Mouse (Mus musculus): ENCODE results near the gene Pip4p1. TPM values are rescaled to one million over a fixed set of nuclear protein-coding genes. Genes with fewer than 3 reads are reported as not detected.
"Not testable (repeated sequence)": the region's sequence is repeated elsewhere in the genome, so short reads cannot be mapped to it uniquely, and the experiment has no call there.

Pip4p1 gene
- 57.7 and 60.8 TPM in 2 replicates for polyA plus RNA-seq (2015; fragmentation: Nextera tagmentation; extraction: Ambion mirVana)

GRCm38 (mm10) chr14:50930754-50931492 lies at the start of gene Pip4p1, which contains the start of gene Pnp:
Gene Pip4p1 (minus strand): TSS chr14:50930856.
Gene Pnp (plus strand): TSS chr14:50931082.
- Histone ChIP-seq H3K36me3 (ENCODE audit: insufficient read depth, low read length) (peaks cover 29% of the 10 kb centered on the region), H3K27ac (ENCODE audit: low read length) (peak within 1 kb of the TSS; percentile 85), H3K4me1 (ENCODE audit: insufficient read depth, low read length) (peaks cover 19% of the 10 kb centered on the region), H3K4me3 (ENCODE audit: low read length) (peak within 1 kb of the TSS; percentile 86), H3K4me2 (replicated peaks; ENCODE audit: low read depth, low read length) (peak within 1 kb of the TSS; percentile 66), H3K27me3 (ENCODE audit: insufficient read depth, low read length) (no peaks in the 10 kb centered on the region), H3K9ac (replicated peaks; ENCODE audit: low read length) (peak within 1 kb of the TSS; percentile 93), H3K9me3 (ENCODE audit: low read length) (no peaks in the 10 kb centered on the region)
- ATAC-seq (ENCODE audit: low FRiP score, low TSS enrichment), result peak; percentile 100
- under 1% methylated on average over 58 of the region's 68 CpGs for WGBS

GRCm38 (mm10) chr14:50979631-50980030 lies 49.0 kb upstream of the Pip4p1 start:
- Histone ChIP-seq H3K36me3 (ENCODE audit: insufficient read depth, low read length) (no peaks in the 10 kb centered on the region), H3K27ac (ENCODE audit: low read length) (peak overlapping the region; percentile 61; the same call in 1 of the 2 replicates)
- ATAC-seq (ENCODE audit: low FRiP score, low TSS enrichment), result no peak

GRCm38 (mm10) chr14:50978451-50978850 lies 47.8 kb upstream of the Pip4p1 start:
- peaks cover 18% of the 10 kb centered on the region for H3K4me1 ChIP-seq (ENCODE audit: insufficient read depth, low read length)
- 84% methylated on average over 6 of the region's 6 CpGs for WGBS
- not testable (repeated sequence) for H3K27me3 ChIP-seq (ENCODE audit: insufficient read depth, low read length); H3K9ac ChIP-seq (replicated peaks; ENCODE audit: low read length); H3K27ac ChIP-seq (ENCODE audit: low read length); H3K9me3 ChIP-seq (ENCODE audit: low read length); ATAC-seq (ENCODE audit: low FRiP score, low TSS enrichment); H3K36me3 ChIP-seq (ENCODE audit: insufficient read depth, low read length); H3K4me2 ChIP-seq (replicated peaks; ENCODE audit: low read depth, low read length); H3K4me3 ChIP-seq (ENCODE audit: low read length)

More at GRCm38 (mm10) chr14:50979631-50980030, 49.0 kb upstream of the Pip4p1 start:
- Histone ChIP-seq H3K4me1 (ENCODE audit: insufficient read depth, low read length) (peaks cover 18% of the 10 kb centered on the region), H3K27me3 (ENCODE audit: insufficient read depth, low read length) (no peaks in the 10 kb centered on the region), H3K4me3 (ENCODE audit: low read length) (no peak overlapping the region), H3K9me3 (ENCODE audit: low read length) (no peaks in the 10 kb centered on the region), H3K4me2 (replicated peaks; ENCODE audit: low read depth, low read length) (no peak overlapping the region), H3K9ac (replicated peaks; ENCODE audit: low read length) (no peak overlapping the region)

- ATAC-seq (ENCODE audit: low FRiP score, low TSS enrichment), result no peak
- peaks cover 16% of the 10 kb centered on the region for H3K4me1 ChIP-seq (ENCODE audit: insufficient read depth, low read length)
- no peaks in the 10 kb centered on the region for H3K36me3 ChIP-seq (ENCODE audit: insufficient read depth, low read length)
- WGBS, result 14% methylated on average over 9 of the region's 9 CpGs
- 0 out of 2 replicates have a peak overlapping the region, but pooled peaks have one; percentile 14 for H3K4me2 ChIP-seq (replicated peaks; ENCODE audit: low read depth, low read length)
- peak overlapping the region; percentile 13 for H3K9ac ChIP-seq (replicated peaks; ENCODE audit: low read length)
- H3K4me3 ChIP-seq (ENCODE audit: low read length), result no peak overlapping the region
- no peaks in the 10 kb centered on the region for H3K27me3 ChIP-seq (ENCODE audit: insufficient read depth, low read length)
- H3K9me3 ChIP-seq (ENCODE audit: low read length), result no peaks in the 10 kb centered on the region
- no peak overlapping the region for H3K27ac ChIP-seq (ENCODE audit: low read length)
These were observed 46.0 kb upstream of the Pip4p1 start for GRCm38 (mm10) chr14:50976674-50977073.

GRCm38 (mm10) chr14:50975001-50975400 lies 44.3 kb upstream of the Pip4p1 start:
- Histone ChIP-seq H3K4me3 (ENCODE audit: low read length) (no peak overlapping the region), H3K9ac (replicated peaks; ENCODE audit: low read length) (no peak overlapping the region), H3K4me2 (replicated peaks; ENCODE audit: low read depth, low read length) (no peak overlapping the region), H3K9me3 (ENCODE audit: low read length) (no peaks in the 10 kb centered on the region), H3K4me1 (ENCODE audit: insufficient read depth, low read length) (peaks cover 8% of the 10 kb centered on the region; the same call in 1 of the 2 replicates), H3K27me3 (ENCODE audit: insufficient read depth, low read length) (no peaks in the 10 kb centered on the region), H3K36me3 (ENCODE audit: insufficient read depth, low read length) (no peaks in the 10 kb centered on the region), H3K27ac (ENCODE audit: low read length) (no peak overlapping the region)
- no peak for ATAC-seq (ENCODE audit: low FRiP score, low TSS enrichment)
- WGBS, result 64% methylated on average over 5 of the region's 5 CpGs

GRCm38 (mm10) chr14:50973700-50974099 lies 43.0 kb upstream of the Pip4p1 start:
- peaks cover 5% of the 10 kb centered on the region; the same call in 1 of the 2 replicates for H3K4me1 ChIP-seq (ENCODE audit: insufficient read depth, low read length)
- H3K27ac ChIP-seq (ENCODE audit: low read length), result no peak overlapping the region
- no peak for ATAC-seq (ENCODE audit: low FRiP score, low TSS enrichment)
- WGBS, result 37% methylated on average over 4 of the region's 4 CpGs
- H3K4me2 ChIP-seq (replicated peaks; ENCODE audit: low read depth, low read length), result no peak overlapping the region
- H3K36me3 ChIP-seq (ENCODE audit: insufficient read depth, low read length), result no peaks in the 10 kb centered on the region
- H3K27me3 ChIP-seq (ENCODE audit: insufficient read depth, low read length), result no peaks in the 10 kb centered on the region
- no peak overlapping the region for H3K4me3 ChIP-seq (ENCODE audit: low read length)
- no peaks in the 10 kb centered on the region for H3K9me3 ChIP-seq (ENCODE audit: low read length)
- no peak overlapping the region for H3K9ac ChIP-seq (replicated peaks; ENCODE audit: low read length)

GRCm38 (mm10) chr14:50973054-50973453 lies 42.4 kb upstream of the Pip4p1 start:
- 92% methylated on average over 5 of the region's 5 CpGs for WGBS
- H3K27ac ChIP-seq (ENCODE audit: low read length); ATAC-seq (ENCODE audit: low FRiP score, low TSS enrichment); H3K9me3 ChIP-seq (ENCODE audit: low read length); H3K4me1 ChIP-seq (ENCODE audit: insufficient read depth, low read length); H3K4me2 ChIP-seq (replicated peaks; ENCODE audit: low read depth, low read length); H3K4me3 ChIP-seq (ENCODE audit: low read length); H3K27me3 ChIP-seq (ENCODE audit: insufficient read depth, low read length); H3K36me3 ChIP-seq (ENCODE audit: insufficient read depth, low read length); H3K9ac ChIP-seq (replicated peaks; ENCODE audit: low read length): not testable (repeated sequence)

GRCm38 (mm10) chr14:50970822-50971221 lies 40.2 kb upstream of the Pip4p1 start:
- H3K4me3 ChIP-seq (ENCODE audit: low read length), result no peak overlapping the region
- H3K27me3 ChIP-seq (ENCODE audit: insufficient read depth, low read length), result no peaks in the 10 kb centered on the region
- no peaks in the 10 kb centered on the region for H3K4me1 ChIP-seq (ENCODE audit: insufficient read depth, low read length)
- no peaks in the 10 kb centered on the region for H3K9me3 ChIP-seq (ENCODE audit: low read length)
- no peaks in the 10 kb centered on the region for H3K36me3 ChIP-seq (ENCODE audit: insufficient read depth, low read length)
- no peak overlapping the region for H3K27ac ChIP-seq (ENCODE audit: low read length)
- H3K9ac ChIP-seq (replicated peaks; ENCODE audit: low read length), result no peak overlapping the region
- no peak for ATAC-seq (ENCODE audit: low FRiP score, low TSS enrichment)
- WGBS, result 47% methylated on average over 1 of the region's 1 CpGs
- H3K4me2 ChIP-seq (replicated peaks; ENCODE audit: low read depth, low read length), result no peak overlapping the region

- Histone ChIP-seq H3K4me2 (replicated peaks; ENCODE audit: low read depth, low read length) (no peak overlapping the region), H3K9me3 (ENCODE audit: low read length) (no peaks in the 10 kb centered on the region), H3K27ac (ENCODE audit: low read length) (no peak overlapping the region), H3K4me1 (ENCODE audit: insufficient read depth, low read length) (no peaks in the 10 kb centered on the region), H3K9ac (replicated peaks; ENCODE audit: low read length) (0 out of 2 replicates have a peak overlapping the region, but pooled peaks have one; percentile 12), H3K27me3 (ENCODE audit: insufficient read depth, low read length) (no peaks in the 10 kb centered on the region), H3K36me3 (ENCODE audit: insufficient read depth, low read length) (no peaks in the 10 kb centered on the region), H3K4me3 (ENCODE audit: low read length) (no peak overlapping the region)
- 42% methylated on average over 12 of the region's 12 CpGs for WGBS
- ATAC-seq (ENCODE audit: low FRiP score, low TSS enrichment), result no peak
These were observed 39.2 kb upstream of the Pip4p1 start for GRCm38 (mm10) chr14:50969558-50970544.

Data from kidney, embryonic 16.5 days (tissue).